Mouse (Mus musculus): ENCODE results near the gene Gzme. TPM values are rescaled to one million over a fixed set of nuclear protein-coding genes. Genes with fewer than 3 reads are reported as not detected.

Gzme gene
- polyA plus RNA-seq (2015; fragmentation: Nextera tagmentation; extraction: Ambion mirVana), result not detected in 2 replicates

DNA sequence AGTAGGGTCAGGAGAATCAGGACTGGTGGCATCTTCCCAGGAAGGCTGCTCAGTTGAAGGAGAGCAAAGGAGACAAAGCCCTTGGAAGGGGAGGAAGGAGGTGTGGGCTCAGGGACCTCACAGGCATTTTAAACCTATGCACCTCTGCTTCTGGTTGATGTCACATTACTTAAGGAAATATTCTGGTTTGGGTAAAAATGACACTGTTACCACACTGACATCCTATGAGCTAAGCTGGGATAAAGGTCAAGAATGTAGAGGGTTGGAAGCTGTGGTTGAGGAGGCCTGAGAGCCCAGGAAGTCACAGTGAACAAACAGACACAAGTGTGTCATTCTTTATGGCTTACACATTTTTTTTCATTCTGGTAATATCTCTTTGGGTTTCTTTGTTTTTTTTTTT is at the start of gene Gzme:
Gzme (minus strand) TSS at position 101 of the 400 bp plus-strand sequence.

DNA sequence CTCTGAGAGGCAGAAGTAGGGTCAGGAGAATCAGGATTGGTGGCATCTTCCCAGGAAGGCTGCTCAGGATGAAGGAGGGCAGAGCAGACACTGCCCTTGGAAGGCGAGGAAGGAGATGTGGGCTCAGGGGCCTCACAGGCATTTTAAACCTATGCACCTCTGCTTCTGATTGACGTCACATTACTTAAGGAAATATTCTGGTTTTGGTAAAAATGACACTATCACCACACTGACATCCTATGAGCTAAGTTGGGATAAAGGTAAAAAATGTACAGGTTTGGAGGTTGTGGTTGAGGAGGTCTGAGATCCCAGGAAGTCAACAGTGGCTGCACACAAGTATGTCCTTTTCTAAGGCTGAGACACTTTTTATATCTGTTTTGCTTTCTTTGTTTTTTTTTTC is 39.1 kb upstream of the Gzme start, which contains the start of gene Gzmg:
Gzmg (minus strand) TSS at position 101 of the 400 bp plus-strand sequence.

DNA sequence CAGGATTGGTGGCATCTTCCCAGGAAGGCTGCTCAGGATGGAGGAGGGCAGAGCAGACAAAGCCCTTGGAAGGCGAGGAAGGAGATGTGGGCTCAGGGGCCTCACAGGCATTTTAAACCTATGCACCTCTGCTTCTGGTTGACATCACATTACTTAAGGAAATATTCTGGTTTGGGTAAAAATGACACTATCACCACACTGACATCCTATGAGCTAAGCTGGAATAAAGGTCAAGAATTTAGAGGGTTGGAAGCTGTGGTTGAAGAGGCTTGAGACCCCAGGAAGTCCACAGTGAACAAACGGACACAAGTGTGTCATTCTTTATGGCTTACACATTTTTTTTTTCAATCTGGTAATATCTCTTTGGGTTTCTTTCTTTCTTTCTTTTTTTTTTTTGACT is 12.1 kb upstream of the Gzme start, which contains the start of gene Gzmd:
Gzmd (minus strand) TSS at position 101 of the 400 bp plus-strand sequence.

DNA sequence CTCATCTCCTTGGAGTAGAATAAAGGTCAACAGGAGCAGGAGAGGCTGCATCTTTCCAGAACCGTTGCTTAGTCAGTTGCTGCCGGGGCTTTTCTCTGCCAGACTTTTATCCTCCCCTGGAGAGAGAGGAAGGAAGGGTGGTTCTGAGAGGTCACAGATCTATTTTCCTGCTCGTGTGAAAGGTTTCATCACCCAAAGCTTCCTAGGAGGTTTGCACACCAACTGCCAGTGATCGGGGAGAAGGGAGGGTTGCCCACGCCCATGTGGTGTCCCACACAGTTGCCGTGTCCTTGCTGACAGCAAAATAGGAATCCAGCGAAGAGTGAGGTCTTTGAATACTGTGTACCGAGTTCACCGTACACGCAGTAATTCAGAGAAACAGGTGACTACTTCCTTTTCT is 18.0 kb downstream of the Gzme start, which contains the start of gene Ctsg:
Ctsg (minus strand) TSS at position 189 of the 400 bp plus-strand sequence.

DNA sequence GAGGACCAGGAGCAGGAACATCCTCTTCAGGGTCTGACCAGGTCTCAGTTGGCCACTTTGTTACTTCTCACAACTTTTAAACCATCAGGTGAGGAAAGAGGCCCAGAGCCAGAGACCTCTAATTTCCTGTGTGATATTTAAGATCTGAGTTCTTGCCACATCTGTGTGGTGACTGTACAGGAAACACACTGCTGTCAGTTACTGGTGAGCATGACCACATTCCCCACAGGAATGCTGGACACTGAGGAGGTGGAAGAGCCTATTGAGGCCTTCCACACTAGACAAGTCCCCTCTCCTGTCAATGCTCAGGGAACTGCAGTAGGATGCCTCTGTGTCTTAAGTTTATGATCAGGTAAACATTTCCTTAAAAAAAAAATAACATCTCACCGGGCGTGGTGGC is 35.3 kb downstream of the Gzme start, which contains the start of gene Mcpt8:
Mcpt8 (minus strand) TSS at position 107 of the 400 bp plus-strand sequence.

Small RNA genes lying within 50 kb of the gene (microRNA-seq; reads per million reads assigned to microRNA genes)
- gene Mir6949, result 0 reads per million in 2 experiments

Other genes starting within 250 kb of the Gzme start
- gene Cbln3, start 236.2 kb downstream of the Gzme start, polyA plus RNA-seq (2015; fragmentation: Nextera tagmentation; extraction: Ambion mirVana), result 0.21 and 0.28 TPM in 2 replicates
- gene Khnyn, start 235.7 kb downstream of the Gzme start, polyA plus RNA-seq (2015; fragmentation: Nextera tagmentation; extraction: Ambion mirVana), result 6.2 and 7.7 TPM in 2 replicates
- gene Sdr39u1, start 220.3 kb downstream of the Gzme start, polyA plus RNA-seq (2015; fragmentation: Nextera tagmentation; extraction: Ambion mirVana), result 66.3 and 69.2 TPM in 2 replicates
- 390 and 665 TPM in 2 replicates for gene Cma1, start 175.9 kb downstream of the Gzme start, polyA plus RNA-seq (2015; fragmentation: Nextera tagmentation; extraction: Ambion mirVana)
- 0.28 and 0.91 TPM in 2 replicates for gene Cma2, start 169.6 kb downstream of the Gzme start, polyA plus RNA-seq (2015; fragmentation: Nextera tagmentation; extraction: Ambion mirVana)
- not detected in 2 replicates for gene Mcpt1, start 102.7 kb downstream of the Gzme start, polyA plus RNA-seq (2015; fragmentation: Nextera tagmentation; extraction: Ambion mirVana)
- gene Mcpt9, start 90.1 kb downstream of the Gzme start, polyA plus RNA-seq (2015; fragmentation: Nextera tagmentation; extraction: Ambion mirVana), result not detected in 2 replicates
- gene Mcpt2, start 78.6 kb downstream of the Gzme start, polyA plus RNA-seq (2015; fragmentation: Nextera tagmentation; extraction: Ambion mirVana), result 0.18 TPM in 1 of 2 replicates, not detected in the other
- 75.8 and 157 TPM in 2 replicates for gene Mcpt4, start 58.3 kb downstream of the Gzme start, polyA plus RNA-seq (2015; fragmentation: Nextera tagmentation; extraction: Ambion mirVana)
- gene Mcpt8, start 35.4 kb downstream of the Gzme start, polyA plus RNA-seq (2015; fragmentation: Nextera tagmentation; extraction: Ambion mirVana), result 0.29 and 0.35 TPM in 2 replicates
- gene Ctsg, start 18.1 kb downstream of the Gzme start, polyA plus RNA-seq (2015; fragmentation: Nextera tagmentation; extraction: Ambion mirVana), result 1.3 and 3.2 TPM in 2 replicates
- gene Gzmd, start 12.0 kb upstream of the Gzme start, polyA plus RNA-seq (2015; fragmentation: Nextera tagmentation; extraction: Ambion mirVana), result not detected in 2 replicates
- gene Gzmg, start 39.0 kb upstream of the Gzme start, polyA plus RNA-seq (2015; fragmentation: Nextera tagmentation; extraction: Ambion mirVana), result not detected in 2 replicates
- gene Gzmn, start 54.0 kb upstream of the Gzme start, polyA plus RNA-seq (2015; fragmentation: Nextera tagmentation; extraction: Ambion mirVana), result 0.13 TPM in 1 of 2 replicates, not detected in the other
- not detected in 2 replicates for gene Gzmf, start 90.8 kb upstream of the Gzme start, polyA plus RNA-seq (2015; fragmentation: Nextera tagmentation; extraction: Ambion mirVana)
- not detected in 2 replicates for gene Gzmc, start 114.0 kb upstream of the Gzme start, polyA plus RNA-seq (2015; fragmentation: Nextera tagmentation; extraction: Ambion mirVana)
- not detected in 2 replicates for gene Gzmb, start 141.6 kb upstream of the Gzme start, polyA plus RNA-seq (2015; fragmentation: Nextera tagmentation; extraction: Ambion mirVana)
- gene Atp12a, start 244.4 kb upstream of the Gzme start, polyA plus RNA-seq (2015; fragmentation: Nextera tagmentation; extraction: Ambion mirVana), result not detected in 2 replicates